Mouse (Mus musculus): ENCODE data around the gene Jakmip3. TPM values are rescaled to one million over a fixed set of nuclear protein-coding genes. Genes with fewer than 3 reads are reported as not detected.
A peak's percentile ranks its signal among the peaks of the same experiment; 100 is the strongest.

The Jakmip3 gene
- polyA plus RNA-seq, 1 experiment, result 0.33 TPM

GRCm38 (mm10) chr7:139079141-139079540 is 138.6 kb downstream of the Jakmip3 start:
- no peaks in the 10 kb centered on the region for H3K4me1 ChIP-seq (ENCODE audit: control insufficient read depth, insufficient read depth, low read length)
- H3K27ac ChIP-seq (ENCODE audit: insufficient read depth, low read length), result no peak overlapping the region
- no peak overlapping the region for H3K4me3 ChIP-seq (ENCODE audit: insufficient read depth, low read length)
- TF ChIP-seq CTCF (IDR thresholded peaks at IDR 0.05; ENCODE audit: borderline replicate concordance, insufficient read depth, low read length) (no peak), POLR2A (IDR thresholded peaks at IDR 0.05; ENCODE audit: low read depth, low read length) (no peak)

- TF ChIP-seq POLR2A (IDR thresholded peaks at IDR 0.05; ENCODE audit: low read depth, low read length), result no peak
- no peak for TF ChIP-seq CTCF (IDR thresholded peaks at IDR 0.05; ENCODE audit: borderline replicate concordance, insufficient read depth, low read length)
Measured at GRCm38 (mm10) chr7:139080714-139081113, 140.2 kb downstream of the Jakmip3 start.

GRCm38 (mm10) chr7:139081158-139081557 is 140.6 kb downstream of the Jakmip3 start:
- no peak for TF ChIP-seq CTCF (IDR thresholded peaks at IDR 0.05; ENCODE audit: borderline replicate concordance, insufficient read depth, low read length)
- TF ChIP-seq POLR2A (IDR thresholded peaks at IDR 0.05; ENCODE audit: low read depth, low read length), result no peak
- no peaks in the 10 kb centered on the region for H3K4me1 ChIP-seq (ENCODE audit: control insufficient read depth, insufficient read depth, low read length)
- no peak overlapping the region for H3K4me3 ChIP-seq (ENCODE audit: insufficient read depth, low read length)
- no peak overlapping the region for H3K27ac ChIP-seq (ENCODE audit: insufficient read depth, low read length)

More at GRCm38 (mm10) chr7:139080714-139081113, 140.2 kb downstream of the Jakmip3 start:
- H3K4me1 ChIP-seq (ENCODE audit: control insufficient read depth, insufficient read depth, low read length), result no peaks in the 10 kb centered on the region
- H3K27ac ChIP-seq (ENCODE audit: insufficient read depth, low read length), result no peak overlapping the region
- no peak overlapping the region for H3K4me3 ChIP-seq (ENCODE audit: insufficient read depth, low read length)

- Histone ChIP-seq H3K27ac (ENCODE audit: insufficient read depth, low read length) (no peak overlapping the region), H3K4me1 (ENCODE audit: control insufficient read depth, insufficient read depth, low read length) (no peaks in the 10 kb centered on the region), H3K4me3 (ENCODE audit: insufficient read depth, low read length) (no peak overlapping the region)
- TF ChIP-seq CTCF (IDR thresholded peaks at IDR 0.05; ENCODE audit: borderline replicate concordance, insufficient read depth, low read length), result no peak
- no peak for TF ChIP-seq POLR2A (IDR thresholded peaks at IDR 0.05; ENCODE audit: low read depth, low read length)
Measured at GRCm38 (mm10) chr7:139082281-139082680, 141.8 kb downstream of the Jakmip3 start.

- no peak overlapping the region for H3K27ac ChIP-seq (ENCODE audit: insufficient read depth, low read length)
- no peak for TF ChIP-seq POLR2A (IDR thresholded peaks at IDR 0.05; ENCODE audit: low read depth, low read length)
- no peak for TF ChIP-seq CTCF (IDR thresholded peaks at IDR 0.05; ENCODE audit: borderline replicate concordance, insufficient read depth, low read length)
- H3K4me3 ChIP-seq (ENCODE audit: insufficient read depth, low read length), result no peak overlapping the region
- no peaks in the 10 kb centered on the region for H3K4me1 ChIP-seq (ENCODE audit: control insufficient read depth, insufficient read depth, low read length)
Measured at GRCm38 (mm10) chr7:139084316-139084715, 143.8 kb downstream of the Jakmip3 start.

- Histone ChIP-seq H3K4me3 (ENCODE audit: insufficient read depth, low read length) (peak within 1 kb of the TSS; percentile 46), H3K27ac (ENCODE audit: insufficient read depth, low read length) (no peak within 1 kb of the TSS), H3K4me1 (ENCODE audit: control insufficient read depth, insufficient read depth, low read length) (no peaks in the 10 kb centered on the region)
- TF ChIP-seq CTCF (IDR thresholded peaks at IDR 0.05; ENCODE audit: borderline replicate concordance, insufficient read depth, low read length), result no peak
- peak; percentile 76 for TF ChIP-seq POLR2A (IDR thresholded peaks at IDR 0.05; ENCODE audit: low read depth, low read length)
Measured at GRCm38 (mm10) chr7:139085629-139086194, 145.2 kb downstream of the Jakmip3 start, which contains the start of gene Dpysl4. Gene Dpysl4 (plus strand): TSS chr7:139086001.

- Histone ChIP-seq H3K4me1 (ENCODE audit: control insufficient read depth, insufficient read depth, low read length) (no peaks in the 10 kb centered on the region), H3K4me3 (ENCODE audit: insufficient read depth, low read length) (peak overlapping the region; percentile 46), H3K27ac (ENCODE audit: insufficient read depth, low read length) (no peak overlapping the region)
- TF ChIP-seq POLR2A (IDR thresholded peaks at IDR 0.05; ENCODE audit: low read depth, low read length) (no peak), CTCF (IDR thresholded peaks at IDR 0.05; ENCODE audit: borderline replicate concordance, insufficient read depth, low read length) (no peak)
Measured at GRCm38 (mm10) chr7:139086195-139087158, 145.9 kb downstream of the Jakmip3 start.

- TF ChIP-seq POLR2A (IDR thresholded peaks at IDR 0.05; ENCODE audit: low read depth, low read length) (no peak), CTCF (IDR thresholded peaks at IDR 0.05; ENCODE audit: borderline replicate concordance, insufficient read depth, low read length) (no peak)
- H3K27ac ChIP-seq (ENCODE audit: insufficient read depth, low read length), result no peak overlapping the region
- H3K4me1 ChIP-seq (ENCODE audit: control insufficient read depth, insufficient read depth, low read length), result no peaks in the 10 kb centered on the region
- H3K4me3 ChIP-seq (ENCODE audit: insufficient read depth, low read length), result no peak overlapping the region
Measured at GRCm38 (mm10) chr7:139087801-139088200, 147.3 kb downstream of the Jakmip3 start.

- TF ChIP-seq CTCF (IDR thresholded peaks at IDR 0.05; ENCODE audit: borderline replicate concordance, insufficient read depth, low read length) (no peak), POLR2A (IDR thresholded peaks at IDR 0.05; ENCODE audit: low read depth, low read length) (no peak)
- H3K27ac ChIP-seq (ENCODE audit: insufficient read depth, low read length), result no peak overlapping the region
- no peaks in the 10 kb centered on the region for H3K4me1 ChIP-seq (ENCODE audit: control insufficient read depth, insufficient read depth, low read length)
- H3K4me3 ChIP-seq (ENCODE audit: insufficient read depth, low read length), result no peak overlapping the region
Measured at GRCm38 (mm10) chr7:139089892-139090874, 149.7 kb downstream of the Jakmip3 start.
